Mouse (Mus musculus): ENCODE results near the gene Riok2. TPM values are rescaled to one million over a fixed set of nuclear protein-coding genes. Genes with fewer than 3 reads are reported as not detected.

Gene Riok2
- total and polyA plus RNA-seq, 3 experiments = 10.4 to 15.7 (median 14.0) TPM

DNA sequence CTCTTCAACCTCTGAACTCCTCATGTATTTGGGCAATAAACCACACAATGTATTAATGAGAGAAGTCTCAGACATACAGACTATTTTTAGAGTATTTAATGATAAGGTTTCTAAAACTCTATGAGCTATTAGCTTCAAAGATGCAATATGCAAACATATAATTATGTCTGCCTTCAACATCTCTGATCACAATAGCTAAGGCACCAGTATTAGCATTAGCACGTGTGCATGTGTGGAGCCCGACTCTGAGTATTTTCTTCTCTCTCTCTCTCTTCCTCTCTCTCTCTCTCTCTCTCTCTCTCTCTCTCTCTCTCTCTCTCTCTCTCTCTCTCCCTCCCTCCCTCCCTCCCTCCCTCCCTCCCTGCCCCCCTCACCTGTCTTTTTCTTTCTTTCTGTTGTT lies 37.3 kb downstream of the Riok2 start:
- Histone ChIP-seq H3K27me3 (ENCODE audit: control insufficient read depth, insufficient read depth, low read length) (no peaks in the 10 kb centered on the region), H3K4me3 (no peak overlapping the region), H3K36me3 (ENCODE audit: control insufficient read depth, insufficient read depth, low read length) (no peaks in the 10 kb centered on the region), H3K9ac (ENCODE audit: low read depth, low read length) (no peak overlapping the region), H3K4me1 (ENCODE audit: control insufficient read depth, insufficient read depth, low read length) (no peaks in the 10 kb centered on the region), H3K27ac (no peak overlapping the region), H3K79me2 (replicated peaks; ENCODE audit: control insufficient read depth, insufficient read depth, low read length) (no peaks in the 10 kb centered on the region)
- no peak for DNase-seq
- 64% methylated on average over 2 of the region's 2 CpGs for WGBS
- intact Hi-C loops (cut with DNase I) = no loop called here
- TF ChIP-seq POLR2A (IDR thresholded peaks at IDR 0.05; ENCODE audit: insufficient read depth, low read depth, low read length) (no peak), EP300 (IDR thresholded peaks at IDR 0.05; ENCODE audit: insufficient read depth, low read depth, low read length) (no peak), CTCF (IDR thresholded peaks at IDR 0.05) (no peak)

DNA sequence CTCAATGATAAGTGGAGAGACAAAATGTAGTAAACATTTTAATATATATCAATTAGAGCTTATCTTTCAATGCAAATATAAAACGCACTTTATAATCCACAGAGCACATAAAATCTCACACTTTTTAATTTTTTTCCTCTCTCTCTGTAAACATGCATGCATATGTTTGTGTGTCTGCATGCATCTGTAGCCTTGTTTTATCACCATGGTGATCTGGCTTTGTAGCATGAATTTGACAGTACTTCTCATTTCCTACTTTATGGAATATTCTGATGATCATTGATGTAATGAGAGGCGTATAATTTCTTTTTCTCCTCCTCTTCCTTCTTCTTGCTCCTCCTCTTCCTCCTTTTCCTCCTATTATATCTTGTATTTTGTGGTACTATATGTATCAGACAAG lies 38.1 kb downstream of the Riok2 start:
- no peaks in the 10 kb centered on the region for H3K79me2 ChIP-seq (replicated peaks; ENCODE audit: control insufficient read depth, insufficient read depth, low read length)
- no peaks in the 10 kb centered on the region for H3K36me3 ChIP-seq (ENCODE audit: control insufficient read depth, insufficient read depth, low read length)
- H3K9ac ChIP-seq (ENCODE audit: low read depth, low read length) = no peak overlapping the region
- H3K4me3 ChIP-seq = no peak overlapping the region
- WGBS = 87% methylated on average over 2 of the region's 2 CpGs
- intact Hi-C loops (cut with DNase I) = no loop called here
- H3K27me3 ChIP-seq (ENCODE audit: control insufficient read depth, insufficient read depth, low read length) = no peaks in the 10 kb centered on the region
- H3K4me1 ChIP-seq (ENCODE audit: control insufficient read depth, insufficient read depth, low read length) = no peaks in the 10 kb centered on the region
- DNase-seq = no peak
- no peak overlapping the region for H3K27ac ChIP-seq
- TF ChIP-seq EP300 (IDR thresholded peaks at IDR 0.05; ENCODE audit: insufficient read depth, low read depth, low read length) (no peak), CTCF (IDR thresholded peaks at IDR 0.05) (no peak), POLR2A (IDR thresholded peaks at IDR 0.05; ENCODE audit: insufficient read depth, low read depth, low read length) (no peak)

DNA sequence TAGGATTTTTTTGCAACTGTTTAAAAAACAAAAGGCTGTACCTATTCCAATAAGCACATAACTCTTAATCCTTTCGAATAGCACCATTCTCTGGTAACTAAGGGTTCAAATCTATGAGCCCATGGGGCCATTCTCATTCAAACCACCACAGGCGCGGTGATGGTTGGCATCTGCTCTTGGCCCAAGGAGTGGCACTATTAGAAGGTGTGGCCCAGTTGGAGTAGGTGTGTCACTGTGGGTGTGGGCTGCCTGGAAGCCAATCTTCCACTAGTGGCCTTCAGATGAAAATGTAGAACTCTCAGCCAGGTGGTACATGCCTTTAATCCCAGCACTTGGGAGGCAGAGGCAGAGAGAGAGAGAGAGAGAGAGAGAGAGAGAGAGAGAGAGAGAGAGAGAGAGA lies 40.1 kb downstream of the Riok2 start:
- H3K36me3 ChIP-seq (ENCODE audit: control insufficient read depth, insufficient read depth, low read length) = no peaks in the 10 kb centered on the region
- no peak for DNase-seq
- 94% methylated on average over 3 of the region's 3 CpGs for WGBS
- H3K27me3 ChIP-seq (ENCODE audit: control insufficient read depth, insufficient read depth, low read length) = no peaks in the 10 kb centered on the region
- H3K4me1 ChIP-seq (ENCODE audit: control insufficient read depth, insufficient read depth, low read length) = no peaks in the 10 kb centered on the region
- TF ChIP-seq EP300 (IDR thresholded peaks at IDR 0.05; ENCODE audit: insufficient read depth, low read depth, low read length) = no peak
- intact Hi-C loops (cut with DNase I) = no loop called here
- H3K9ac ChIP-seq (ENCODE audit: low read depth, low read length) = no peak overlapping the region
- no peak overlapping the region for H3K27ac ChIP-seq
- H3K4me3 ChIP-seq = no peak overlapping the region
- H3K79me2 ChIP-seq (replicated peaks; ENCODE audit: control insufficient read depth, insufficient read depth, low read length) = no peaks in the 10 kb centered on the region

DNA sequence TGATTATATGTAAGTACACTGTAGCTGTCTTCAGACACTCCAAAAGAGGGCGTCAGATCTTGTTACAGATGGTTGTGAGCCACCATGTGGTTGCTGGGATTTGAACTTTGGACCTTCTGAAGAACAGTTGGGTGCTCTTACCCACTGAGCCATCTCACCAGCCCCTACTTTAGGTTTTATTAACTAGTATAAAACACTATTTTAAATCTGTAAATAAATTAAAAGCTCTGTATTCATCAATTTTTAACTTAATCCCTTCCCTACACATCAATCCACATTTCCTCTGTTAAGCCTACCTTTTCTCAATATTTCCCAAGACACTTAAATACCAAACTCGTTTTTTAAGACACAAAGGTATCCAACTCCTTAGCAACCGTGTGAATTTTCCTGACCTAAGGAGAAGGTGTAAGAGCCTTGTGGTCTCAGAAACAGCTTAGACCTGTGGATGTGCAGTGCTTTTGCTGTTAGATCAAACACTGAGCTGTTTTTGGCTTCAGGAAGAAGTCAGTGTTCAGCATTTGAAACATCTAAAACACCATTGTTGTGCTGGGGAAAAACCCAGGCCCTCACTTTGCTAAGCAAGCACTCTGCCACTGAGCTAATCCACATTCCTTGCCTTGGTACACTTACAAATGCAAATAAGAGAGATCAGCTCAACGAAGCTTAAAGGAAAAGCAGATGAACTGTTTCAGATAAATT lies 50.6 kb downstream of the Riok2 start:
- Histone ChIP-seq H3K27ac (no peak overlapping the region), H3K9ac (ENCODE audit: low read depth, low read length) (no peak overlapping the region), H3K27me3 (ENCODE audit: control insufficient read depth, insufficient read depth, low read length) (no peaks in the 10 kb centered on the region), H3K4me1 (ENCODE audit: control insufficient read depth, insufficient read depth, low read length) (no peaks in the 10 kb centered on the region), H3K79me2 (replicated peaks; ENCODE audit: control insufficient read depth, insufficient read depth, low read length) (no peaks in the 10 kb centered on the region), H3K36me3 (ENCODE audit: control insufficient read depth, insufficient read depth, low read length) (no peaks in the 10 kb centered on the region), H3K4me3 (no peak overlapping the region)
- DNase-seq = no peak
- 54% methylated on average over 4 of the region's 4 CpGs for WGBS
- intact Hi-C loops (cut with DNase I) = no loop called here
- TF ChIP-seq CTCF (IDR thresholded peaks at IDR 0.05) (no peak), EP300 (IDR thresholded peaks at IDR 0.05; ENCODE audit: insufficient read depth, low read depth, low read length) (no peak), POLR2A (IDR thresholded peaks at IDR 0.05; ENCODE audit: insufficient read depth, low read depth, low read length) (no peak)

DNA sequence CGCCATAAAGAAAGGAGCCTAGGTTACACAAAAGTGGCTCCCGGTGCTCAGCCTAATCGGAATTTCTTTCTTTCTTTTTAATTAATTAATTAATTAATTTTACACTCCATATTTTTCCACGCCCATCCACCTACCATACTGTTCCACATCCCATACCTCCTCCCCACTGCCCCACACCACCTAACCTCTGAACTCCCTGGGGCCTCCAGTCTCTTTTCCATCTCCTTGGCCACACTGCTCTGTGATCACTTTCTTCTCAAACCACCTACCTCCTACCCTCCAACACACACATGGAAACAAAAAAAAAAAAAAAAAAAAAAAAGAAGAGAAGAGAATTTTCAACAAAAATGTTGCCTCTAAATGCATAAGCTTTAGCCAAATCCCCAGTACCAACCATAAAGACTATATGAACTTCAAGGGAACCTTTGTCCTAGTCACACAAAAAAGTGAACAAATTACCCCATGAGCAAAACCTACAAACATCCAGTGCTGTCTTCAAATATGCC lies 51.3 kb downstream of the Riok2 start:
- no peaks in the 10 kb centered on the region for H3K4me1 ChIP-seq (ENCODE audit: control insufficient read depth, insufficient read depth, low read length)
- H3K27me3 ChIP-seq (ENCODE audit: control insufficient read depth, insufficient read depth, low read length) = no peaks in the 10 kb centered on the region
- no peak for TF ChIP-seq POLR2A (IDR thresholded peaks at IDR 0.05; ENCODE audit: insufficient read depth, low read depth, low read length)
- no peak for TF ChIP-seq CTCF (IDR thresholded peaks at IDR 0.05)
- TF ChIP-seq EP300 (IDR thresholded peaks at IDR 0.05; ENCODE audit: insufficient read depth, low read depth, low read length) = no peak
- H3K27ac ChIP-seq = no peak overlapping the region
- H3K4me3 ChIP-seq = no peak overlapping the region
- intact Hi-C loops (cut with DNase I) = no loop called here
- 80% methylated on average over 4 of the region's 4 CpGs for WGBS
- H3K36me3 ChIP-seq (ENCODE audit: control insufficient read depth, insufficient read depth, low read length) = no peaks in the 10 kb centered on the region
- H3K79me2 ChIP-seq (replicated peaks; ENCODE audit: control insufficient read depth, insufficient read depth, low read length) = no peaks in the 10 kb centered on the region
- H3K9ac ChIP-seq (ENCODE audit: low read depth, low read length) = no peak overlapping the region
- DNase-seq = no peak

DNA sequence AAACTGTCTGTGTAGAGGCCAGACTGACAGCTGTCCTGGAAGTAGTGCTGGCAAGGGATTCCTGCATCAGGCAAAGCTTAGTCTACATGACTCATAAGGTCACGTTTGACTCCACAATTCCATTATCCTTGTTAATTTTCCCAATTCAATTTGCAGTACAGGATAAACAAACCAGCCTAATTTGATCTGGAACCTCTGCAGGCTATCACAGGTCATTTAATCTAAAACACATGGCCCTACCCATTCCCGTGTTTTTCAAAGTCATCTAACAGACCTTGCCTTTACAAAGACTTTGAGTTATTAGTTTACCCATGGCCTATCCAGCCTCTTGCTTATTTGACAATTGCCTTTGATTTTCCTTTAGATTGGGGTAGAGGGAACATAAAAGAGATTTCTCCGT lies 51.8 kb downstream of the Riok2 start:
- Histone ChIP-seq H3K36me3 (ENCODE audit: control insufficient read depth, insufficient read depth, low read length) (no peaks in the 10 kb centered on the region), H3K27ac (no peak overlapping the region), H3K4me1 (ENCODE audit: control insufficient read depth, insufficient read depth, low read length) (no peaks in the 10 kb centered on the region), H3K27me3 (ENCODE audit: control insufficient read depth, insufficient read depth, low read length) (no peaks in the 10 kb centered on the region), H3K9ac (ENCODE audit: low read depth, low read length) (no peak overlapping the region), H3K4me3 (no peak overlapping the region), H3K79me2 (replicated peaks; ENCODE audit: control insufficient read depth, insufficient read depth, low read length) (no peaks in the 10 kb centered on the region)
- TF ChIP-seq EP300 (IDR thresholded peaks at IDR 0.05; ENCODE audit: insufficient read depth, low read depth, low read length) (no peak), CTCF (IDR thresholded peaks at IDR 0.05) (no peak), POLR2A (IDR thresholded peaks at IDR 0.05; ENCODE audit: insufficient read depth, low read depth, low read length) (no peak)
- 57% methylated on average over 3 of the region's 3 CpGs for WGBS
- DNase-seq = no peak
- intact Hi-C loops (cut with DNase I) = no loop called here
